Mouse (Mus musculus) urinary bladder, postnatal 25 days (tissue): ENCODE results near the gene Slc30a3.
A peak's percentile ranks its signal among the peaks of the same experiment; 100 is the strongest.
"Not testable (repeated sequence)": the region's sequence is repeated elsewhere in the genome, so short reads cannot be mapped to it uniquely, and the experiment has no call there.

ENCODE experiments used
- DNase-seq: peaks from one replicate; pipeline ENCODE4 v3.0.0; 2022; ENCODE audit warnings: low spot score

Gene Slc30a3

DNA sequence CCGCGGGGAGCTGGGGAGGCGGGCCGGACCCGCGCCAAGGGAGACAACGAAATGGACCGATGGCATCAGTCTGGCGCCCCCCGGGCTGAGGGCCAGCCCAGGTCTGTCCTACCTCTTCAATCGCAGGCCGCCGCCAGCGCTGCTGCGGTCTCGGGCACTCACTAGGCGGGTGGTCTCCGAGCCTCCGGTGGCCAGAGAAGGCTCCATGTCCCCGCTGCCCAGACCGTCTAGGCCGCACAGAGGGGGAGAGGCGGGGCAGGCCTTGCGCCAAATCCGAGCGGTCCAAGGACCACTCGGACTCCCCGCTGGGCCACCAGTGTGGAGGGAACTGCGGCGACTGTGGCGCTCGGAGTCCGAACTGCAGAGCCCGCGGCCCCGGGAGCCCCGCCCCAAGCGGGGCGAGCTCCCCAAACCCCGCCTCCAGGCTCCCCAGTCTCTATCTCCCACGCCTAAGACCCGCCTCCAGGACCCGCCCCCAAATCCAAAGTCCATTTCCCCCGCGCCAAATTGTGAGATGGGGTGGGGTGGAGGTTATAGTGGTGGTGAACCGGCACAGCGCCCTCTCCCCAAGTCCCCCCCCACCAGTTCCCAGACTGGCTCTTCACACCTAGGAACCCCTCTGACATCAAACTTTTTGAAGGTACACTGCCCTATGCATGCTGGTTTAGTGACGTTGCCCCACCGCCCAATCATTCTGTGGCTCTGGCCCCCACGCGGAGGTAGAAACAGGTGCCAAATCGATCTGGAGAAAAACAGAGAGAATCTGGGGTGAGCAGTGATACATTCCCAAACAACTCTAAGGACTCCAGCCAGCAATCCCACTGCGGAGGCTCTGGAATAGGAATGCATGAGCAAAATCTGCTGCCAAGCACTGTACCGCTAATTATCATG, 14.6 kb downstream of the Slc30a3 start:
- DNase-seq = no peak

DNA sequence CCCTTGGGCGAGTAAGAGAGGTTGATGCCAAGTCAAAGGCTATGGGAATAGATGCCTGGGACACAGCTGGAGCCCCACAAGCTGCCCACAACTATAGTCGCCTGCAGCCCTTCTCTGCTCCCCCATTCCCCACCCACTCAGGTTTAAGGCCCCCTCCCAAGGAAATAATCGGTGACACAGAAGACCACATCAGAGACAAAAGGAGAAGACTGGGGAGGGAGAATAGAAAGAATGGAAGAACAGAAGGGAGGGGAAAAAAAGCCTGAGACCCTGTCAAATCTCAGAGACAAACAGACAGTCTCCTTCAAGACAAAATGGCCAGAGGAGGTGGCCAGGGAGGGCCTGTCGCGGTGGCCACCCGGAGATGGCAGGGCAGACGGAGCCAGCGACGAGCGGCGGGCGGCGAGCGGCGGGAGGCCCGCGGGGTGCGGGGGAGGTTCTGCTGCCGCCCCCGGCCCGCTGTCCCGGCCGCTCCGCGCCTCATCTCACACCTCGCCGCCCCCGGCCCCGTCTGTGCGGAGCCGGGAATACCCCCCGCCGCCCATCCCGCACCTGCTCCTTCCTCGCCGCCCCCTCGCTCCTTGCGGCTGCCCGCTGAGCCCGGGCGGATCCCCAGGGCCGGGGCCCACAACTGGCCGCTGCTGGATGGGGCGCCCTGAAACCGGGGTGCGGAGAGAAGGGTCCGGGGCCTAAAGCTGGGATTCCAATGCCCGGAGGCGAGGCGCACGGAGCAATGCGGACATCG, 15.6 kb downstream of the Slc30a3 start:
- no peak for DNase-seq

GRCm38 (mm10) chr5:31087131-31087530, 20.9 kb downstream of the Slc30a3 start:
- no peak for DNase-seq

DNA sequence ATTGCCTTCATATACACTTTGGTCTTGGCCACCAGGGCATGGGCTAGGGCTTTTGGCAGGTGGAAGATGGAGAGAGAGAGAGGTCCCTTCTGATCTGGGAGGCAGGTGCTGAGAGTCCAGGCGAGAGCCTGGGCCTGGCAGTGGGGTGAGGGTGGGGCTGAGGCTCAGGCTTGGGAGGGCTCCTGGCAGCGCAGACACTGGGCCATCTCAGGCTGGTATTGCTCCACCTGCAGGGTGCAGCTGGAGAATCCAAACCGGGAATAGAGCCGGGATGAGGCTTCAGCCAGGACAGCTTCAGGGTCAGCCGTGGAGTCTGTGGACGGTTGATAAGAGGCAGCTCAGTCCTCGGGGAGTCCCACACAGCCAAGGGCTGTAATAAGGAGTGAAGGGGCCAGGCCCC, 21.4 kb downstream of the Slc30a3 start:
- DNase-seq = no peak

GRCm38 (mm10) chr5:31083949-31084348, 24.1 kb downstream of the Slc30a3 start:
- no peak for DNase-seq

DNA sequence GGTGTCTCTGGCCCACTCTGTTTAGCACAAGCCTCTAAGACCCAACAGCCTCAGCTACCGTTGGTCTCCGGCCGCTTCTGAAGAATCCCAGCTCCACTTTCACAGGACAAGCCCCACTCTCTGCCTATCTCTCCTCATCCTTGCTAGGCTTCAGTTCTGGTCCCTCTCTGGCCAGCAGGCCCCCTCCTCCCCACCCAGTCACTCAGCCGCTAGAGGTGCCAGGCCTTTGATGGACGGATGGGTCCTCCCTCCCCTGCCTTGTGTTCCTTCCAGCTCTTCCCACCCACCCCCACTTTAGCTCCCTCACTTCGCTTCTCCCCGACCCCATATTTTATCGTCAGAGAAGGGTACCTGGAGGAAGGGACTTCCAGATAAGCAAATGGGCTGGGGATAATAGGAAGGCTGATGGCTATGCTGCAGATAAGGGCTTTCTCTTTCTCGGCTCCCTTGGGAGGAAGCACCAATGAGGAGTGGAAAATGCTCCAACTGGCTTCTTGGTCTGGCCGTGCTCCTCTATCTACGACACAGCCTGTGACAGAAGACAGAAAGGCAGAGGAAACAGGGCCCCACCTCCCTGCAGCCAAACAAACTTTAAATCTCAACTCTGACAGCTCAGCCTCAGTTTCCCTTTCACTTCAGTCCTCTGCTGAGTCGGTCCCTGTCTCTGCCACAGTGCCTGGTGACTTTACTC, 25.0 kb downstream of the Slc30a3 start:
- no peak for DNase-seq

GRCm38 (mm10) chr5:31082355-31082754, 25.7 kb downstream of the Slc30a3 start:
- peak; percentile 41 for DNase-seq

GRCm38 (mm10) chr5:31081386-31081785, 26.7 kb downstream of the Slc30a3 start:
- no peak for DNase-seq

DNA sequence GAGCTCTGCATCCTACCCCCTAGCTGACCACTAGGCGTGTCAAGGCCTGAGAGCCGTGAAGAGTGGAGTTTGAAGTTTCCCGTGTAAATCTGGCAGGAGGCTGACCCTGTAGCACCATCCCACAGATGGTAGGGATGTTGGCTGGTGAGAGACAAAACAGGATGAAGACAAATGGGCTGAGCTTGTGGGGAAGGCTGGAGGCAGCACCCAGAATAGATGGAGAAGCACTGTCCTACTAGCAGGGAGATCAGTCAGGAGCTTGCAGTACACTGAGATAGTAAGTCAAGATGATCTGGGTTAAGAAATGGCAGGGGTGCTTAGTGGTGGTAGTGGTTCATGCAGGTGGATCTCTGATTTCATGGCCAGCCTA, 27.3 kb downstream of the Slc30a3 start:
- DNase-seq = no peak

DNA sequence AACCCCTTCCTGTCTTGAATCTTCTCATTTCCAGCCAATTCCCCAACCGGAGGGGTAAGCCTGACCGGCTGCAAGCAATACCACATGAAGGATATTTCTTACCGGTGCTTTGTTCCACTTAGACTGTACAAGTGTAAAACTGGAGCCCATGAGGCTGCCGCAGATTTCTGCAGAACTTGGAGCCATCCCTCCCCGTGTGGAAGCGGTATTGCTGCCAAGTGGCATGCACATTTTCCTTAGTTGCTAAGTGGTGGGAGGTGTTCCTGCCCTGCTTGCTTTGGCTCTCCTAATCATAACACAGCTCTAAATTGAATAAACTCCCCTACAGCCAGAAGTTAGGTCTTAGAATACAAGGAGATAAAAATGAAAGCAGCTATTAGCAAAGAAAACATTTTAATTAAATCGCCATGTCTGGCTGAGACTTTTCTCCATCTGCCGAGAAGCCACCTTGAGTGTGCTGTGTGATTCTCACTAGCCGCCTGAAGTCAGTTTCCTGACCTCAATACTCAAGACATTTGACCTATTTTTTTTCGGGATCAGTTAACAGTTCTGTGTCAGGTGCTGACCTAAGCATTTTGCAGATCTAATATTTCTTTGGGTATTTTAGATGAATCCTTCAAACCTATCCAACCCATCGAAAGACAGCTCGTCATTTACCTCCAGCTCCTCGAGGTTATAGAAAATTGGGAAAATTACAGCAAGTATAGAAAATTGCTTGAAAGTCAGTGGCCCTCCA, 27.8 kb downstream of the Slc30a3 start:
- no peak for DNase-seq

DNA sequence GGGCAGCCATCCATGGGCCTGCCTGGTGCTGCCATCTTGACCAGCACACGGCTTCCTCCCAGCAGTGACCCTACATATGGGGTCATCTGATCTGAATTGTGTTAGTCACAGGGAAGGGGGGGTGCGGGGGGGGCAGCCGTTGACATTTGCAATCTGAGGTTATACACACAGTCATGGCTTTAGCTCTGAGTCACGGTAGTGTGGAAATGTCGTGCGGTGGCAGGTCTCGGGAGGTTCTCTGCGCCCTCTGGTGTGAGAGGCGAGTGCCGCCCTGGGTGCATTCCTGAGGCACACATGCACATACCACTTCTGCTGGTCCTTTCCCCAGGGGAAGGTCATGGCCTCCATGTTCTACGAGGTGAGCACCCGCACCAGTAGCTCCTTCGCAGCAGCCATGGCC, 31.7 kb downstream of the Slc30a3 start:
- no peak for DNase-seq

DNA sequence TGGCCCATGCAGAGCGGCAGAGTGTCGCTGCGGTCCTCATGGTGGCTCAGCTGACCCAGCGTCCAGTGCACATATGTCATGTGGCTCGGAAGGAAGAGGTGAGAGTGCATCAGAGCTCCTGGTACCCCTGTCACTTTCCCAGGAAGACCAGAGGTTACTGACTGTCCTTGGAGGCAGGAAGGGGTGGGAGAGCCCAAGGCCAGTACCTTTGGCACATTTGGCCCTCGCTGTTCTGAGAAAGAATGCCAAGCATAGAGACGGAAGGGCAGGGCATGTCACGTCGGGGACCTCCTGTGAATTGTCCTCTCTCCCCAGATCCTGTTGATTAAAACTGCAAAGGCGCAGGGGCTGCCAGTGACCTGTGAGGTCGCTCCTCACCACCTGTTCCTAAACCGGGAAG, 34.9 kb downstream of the Slc30a3 start:
- no peak for DNase-seq

DNA sequence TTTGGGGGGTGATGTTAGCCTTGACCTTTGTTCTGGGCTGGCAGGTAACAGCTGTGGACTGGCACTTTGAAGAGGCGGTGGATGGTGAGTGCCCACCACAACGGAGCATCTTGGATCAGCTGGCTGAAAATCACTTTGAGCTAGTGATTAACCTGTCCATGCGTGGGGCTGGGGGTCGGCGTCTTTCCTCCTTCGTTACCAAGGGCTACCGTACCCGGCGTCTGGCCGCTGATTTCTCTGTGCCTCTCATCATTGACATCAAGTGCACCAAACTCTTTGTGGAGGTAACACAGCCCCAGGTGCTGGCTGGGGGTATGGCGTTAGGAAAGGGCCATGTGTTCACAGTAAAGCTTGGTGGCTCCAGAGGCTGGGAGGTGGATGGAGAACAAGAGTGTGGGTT, 36.2 kb downstream of the Slc30a3 start:
- DNase-seq = no peak

DNA sequence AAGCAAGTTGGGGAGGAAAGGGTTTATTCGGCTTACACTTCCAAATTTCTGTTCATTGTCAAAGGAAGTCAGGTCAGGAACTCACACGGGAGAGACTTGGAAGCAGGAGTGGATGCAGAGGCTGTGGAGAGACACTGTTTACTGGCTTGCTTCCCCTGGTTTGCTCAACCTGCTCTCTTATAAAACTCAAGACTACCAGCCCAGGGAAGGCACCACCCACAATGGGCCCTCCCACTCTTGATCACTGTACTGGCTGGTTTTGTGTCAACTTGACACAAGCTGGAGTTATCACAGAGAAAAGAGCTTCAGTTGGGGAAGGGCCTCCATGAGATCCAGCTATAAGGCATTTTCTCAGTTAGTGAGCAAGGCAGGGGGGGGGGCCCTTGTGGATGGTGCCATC, 37.0 kb downstream of the Slc30a3 start:
- no peak for DNase-seq

GRCm38 (mm10) chr5:31069810-31070209, 38.2 kb downstream of the Slc30a3 start:
- DNase-seq = no peak

- DNase-seq = no peak
These were observed 52.6 kb downstream of the Slc30a3 start for GRCm38 (mm10) chr5:31055216-31056140.

DNA sequence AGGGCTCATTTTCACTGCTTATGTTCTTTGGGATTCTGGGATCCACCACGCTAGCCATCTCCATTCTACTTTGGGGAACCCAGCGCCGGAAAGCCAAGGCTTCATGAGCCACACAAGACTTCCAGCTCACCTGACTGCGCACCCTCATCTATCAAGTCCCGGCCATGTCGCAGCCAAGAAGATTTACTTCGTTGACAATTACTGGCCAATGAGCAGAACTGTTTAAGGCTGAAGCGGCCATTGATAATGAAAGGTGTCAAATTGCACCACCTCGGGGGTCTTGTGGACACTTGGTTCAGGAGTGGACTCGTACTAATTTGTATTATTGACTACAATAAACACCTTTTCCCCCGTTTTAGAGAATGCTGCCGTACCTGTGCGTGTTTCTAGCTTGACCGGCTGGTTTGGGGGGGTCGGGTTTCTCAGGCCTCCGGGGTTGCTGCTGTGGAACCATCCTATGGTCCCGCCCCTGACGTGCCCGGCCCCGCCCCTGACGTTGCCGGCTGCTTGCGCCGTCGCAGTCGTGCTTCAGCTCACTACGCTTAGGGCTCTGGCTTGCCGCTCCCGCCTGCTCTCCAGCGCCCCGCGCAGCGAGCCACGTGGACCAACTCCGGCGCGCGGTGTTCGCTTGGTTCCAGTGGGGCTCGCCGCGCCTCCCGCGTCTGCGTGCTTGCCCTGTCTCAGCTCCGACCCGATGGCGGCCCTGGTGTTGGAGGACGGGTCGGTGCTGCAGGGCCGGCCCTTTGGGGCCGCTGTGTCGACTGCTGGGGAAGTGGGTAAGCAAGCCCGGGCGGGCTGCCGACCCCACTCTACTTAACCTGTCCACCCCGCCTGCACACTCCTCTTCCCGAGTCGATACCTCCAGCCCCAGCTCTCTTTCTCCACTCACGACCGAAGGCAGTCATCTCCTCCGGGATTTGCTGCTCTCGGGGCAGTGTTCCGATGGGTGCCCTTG, 53.5 kb downstream of the Slc30a3 start, which contains the start of gene Cad:
Cad (plus strand) TSS at position 520 of the 955 bp plus-strand sequence.
- peak; percentile 95 for DNase-seq

- DNase-seq = not testable (repeated sequence)
These were observed 54.3 kb downstream of the Slc30a3 start for GRCm38 (mm10) chr5:31053728-31054127.

DNA sequence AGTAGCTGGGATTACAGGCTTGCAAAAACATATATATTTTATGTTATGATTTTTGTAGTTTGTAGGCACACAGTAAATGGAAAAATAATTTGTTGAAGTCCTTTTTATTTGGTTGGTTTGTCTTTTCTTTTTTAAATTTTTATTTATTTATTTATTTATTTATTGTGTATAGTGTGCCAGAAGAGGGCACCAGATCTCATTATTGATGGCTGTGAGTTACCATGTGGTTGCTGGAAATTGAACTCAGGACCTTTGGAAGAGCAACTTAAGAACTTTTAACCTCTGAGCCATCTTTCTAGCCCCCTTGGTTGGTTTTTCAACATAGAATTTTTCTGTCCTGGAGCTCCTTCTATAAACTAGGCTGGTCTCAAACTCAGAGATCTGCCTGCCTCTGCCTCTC, 57.6 kb downstream of the Slc30a3 start:
- DNase-seq = no peak
